Mouse (Mus musculus): ENCODE measurements around the gene Brcc3.

DNA sequence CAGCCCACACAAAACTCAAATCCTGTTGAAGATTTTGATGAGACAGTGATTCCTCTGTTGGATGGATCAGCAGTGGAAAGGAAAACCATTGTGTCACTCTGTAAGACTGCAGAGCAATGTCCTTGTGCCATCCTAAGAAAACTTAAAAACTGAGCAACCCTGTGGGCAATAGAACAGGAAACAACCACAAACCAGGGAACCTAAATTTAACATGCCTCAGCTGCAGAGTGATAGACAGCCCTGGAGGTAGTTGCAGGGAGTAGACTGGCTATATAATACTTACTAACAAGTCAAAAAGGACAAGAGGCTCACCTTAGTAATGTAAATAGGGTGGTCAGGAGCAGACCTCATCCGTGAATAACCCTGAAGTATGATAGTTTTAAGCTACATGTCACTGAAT, 38.2 kb downstream of the Brcc3 start:
- TF ChIP-seq CTCF (IDR thresholded peaks at IDR 0.05; ENCODE audit: extremely low read depth, insufficient read depth, low read length), result no peak
- no peak for TF ChIP-seq POLR2A (IDR thresholded peaks at IDR 0.05; ENCODE audit: extremely low read depth, insufficient read depth, low read length)
